Mouse (Mus musculus) embryonic facial prominence, embryonic 13.5 days (tissue): Measurements from ENCODE around the gene Gm5447. TPM values are rescaled to one million over a fixed set of nuclear protein-coding genes. Genes with fewer than 3 reads are reported as not detected.

Experiments
- ATAC-seq: fragments of 200-750 bp; cut with Nextera tagmentation; 2 replicates; pipeline ENCODE4 v1.8.0; 2017; ENCODE audit warnings: low read depth; ENCODE audit not compliant: insufficient number of reproducible peaks, insufficient read depth, low FRiP score, low TSS enrichment
- H3K27ac ChIP-seq: fragments of 300-500 bp; sonication (generic); 2 replicates; pipeline ENCODE4 v1.5.1; 2015; ENCODE audit warnings: moderate library complexity, mild to moderate bottlenecking, inconsistent platforms
- H3K27me3 ChIP-seq: fragments of 300-500 bp; sonication (generic); 2 replicates; pipeline ENCODE4 v1.6.1; 2015; ENCODE audit warnings: mild to moderate bottlenecking, inconsistent platforms
- H3K36me3 ChIP-seq: fragments of 300-500 bp; sonication (generic); 2 replicates; pipeline ENCODE4 v1.6.1; 2015; ENCODE audit warnings: mild to moderate bottlenecking, inconsistent platforms
- H3K4me1 ChIP-seq: fragments of 300-500 bp; sonication (generic); 2 replicates; pipeline ENCODE4 v1.6.1; 2015; ENCODE audit warnings: inconsistent platforms
- H3K4me2 ChIP-seq: fragments of 300-500 bp; sonication (generic); 2 replicates; pipeline ENCODE4 v1.6.1; 2015; ENCODE audit warnings: moderate library complexity, mild to moderate bottlenecking, inconsistent platforms
- H3K4me3 ChIP-seq: fragments of 300-500 bp; sonication (generic); 2 replicates; pipeline ENCODE4 v1.5.1; 2015; ENCODE audit warnings: mild to moderate bottlenecking, inconsistent platforms
- H3K9ac ChIP-seq: fragments of 300-500 bp; sonication (generic); 2 replicates; pipeline ENCODE4 v1.6.1; 2015; ENCODE audit warnings: mild to moderate bottlenecking, inconsistent platforms
- H3K9me3 ChIP-seq: fragments of 300-500 bp; sonication (generic); 2 replicates; pipeline ENCODE4 v1.6.1; 2016; ENCODE audit warnings: inconsistent platforms
- WGBS: fragments of 180-500 bp; shearing (Covaris S2); methylation state at CpG from one replicate; pipeline ENCODE4 v1.1.7; 2015; ENCODE audit warnings: mixed read lengths; 5-methylcytosine and 5-hydroxymethylcytosine counted together
- polyA plus RNA-seq: library from polyadenylated mRNA; unstranded; fragments of >200 nt; fragmentation: Nextera tagmentation; extraction: Ambion mirVana; gene quantifications from 2 replicates; pipeline ENCODE4 v1.2.1, GENCODE M21; 2015

The Gm5447 gene
- polyA plus RNA-seq, 1 experiment from 2014 or later, result 0.18 TPM

DNA sequence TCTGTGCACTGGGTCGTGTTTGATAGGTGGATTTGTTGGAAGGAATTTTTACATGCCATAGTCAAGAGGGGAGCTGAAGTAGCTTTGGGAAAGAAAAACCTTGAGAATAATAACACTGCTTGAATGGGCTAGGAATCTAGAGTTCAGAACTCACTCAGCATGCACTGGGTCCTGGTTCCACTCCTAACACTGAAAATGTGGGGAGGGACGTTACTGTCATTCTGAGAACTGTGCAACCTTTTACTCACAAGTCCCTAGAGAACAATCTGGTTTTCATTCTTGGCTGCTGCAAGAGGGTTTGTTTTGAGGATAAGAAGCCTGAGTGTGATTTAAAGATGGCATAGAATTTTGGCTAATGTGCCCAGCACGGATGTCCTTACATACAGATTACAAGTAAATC, 49.7 kb downstream of the Gm5447 start:
- H3K4me3 ChIP-seq, result no peak overlapping the region
- no peak for ATAC-seq
- H3K27ac ChIP-seq, result no peak overlapping the region
- no peaks in the 10 kb centered on the region for H3K27me3 ChIP-seq
- peaks cover 24% of the 10 kb centered on the region for H3K4me1 ChIP-seq
- H3K9ac ChIP-seq, result no peak overlapping the region
- H3K9me3 ChIP-seq, result no peaks in the 10 kb centered on the region
- no peaks in the 10 kb centered on the region for H3K36me3 ChIP-seq
- 46% methylated on average over 3 of the region's 3 CpGs for WGBS
- no peak overlapping the region for H3K4me2 ChIP-seq

Other genes with a start within 250 kb of the Gm5447 start
- 0.06 and 0.15 TPM in 2 replicates for gene Irf4, start 225.0 kb upstream of the Gm5447 start, polyA plus RNA-seq
- gene Hus1b, start 26.4 kb upstream of the Gm5447 start, polyA plus RNA-seq, result not detected in 2 replicates
- 32.0 and 33.8 TPM in 2 replicates for gene Exoc2, start 111 bp upstream of the Gm5447 start, polyA plus RNA-seq